Mouse (Mus musculus) gonadal fat pad, adult 2 months (tissue): ENCODE measurements around the gene Eif3d. TPM values are rescaled to one million over a fixed set of nuclear protein-coding genes. Genes with fewer than 3 reads are reported as not detected.

Experiments
- DNase-seq: peaks from one replicate; pipeline ENCODE4 v3.0.0-alpha.2; 2012; ENCODE audit warnings: low read depth
- polyA plus RNA-seq: library from polyadenylated mRNA; depleted of rRNA; stranded (reverse); fragments of >200 nt; gene quantifications from 2 replicates; pipeline ENCODE4 v1.2.3, GENCODE M21; 2012; rRNA removed

Eif3d gene
- polyA plus RNA-seq, 1 experiment, result 127 TPM

GRCm38 (mm10) chr15:77920511-77921462 lies 49.8 kb downstream of the Eif3d start:
- no peak for DNase-seq

- no peak for DNase-seq
Measured at GRCm38 (mm10) chr15:77919441-77919840, 51.2 kb downstream of the Eif3d start.

GRCm38 (mm10) chr15:77916851-77917544 lies 53.6 kb downstream of the Eif3d start:
- no peak for DNase-seq

- DNase-seq, result no peak
Measured at GRCm38 (mm10) chr15:77915287-77915686, 55.3 kb downstream of the Eif3d start.

- no peak for DNase-seq
Measured at GRCm38 (mm10) chr15:77914507-77914906, 56.1 kb downstream of the Eif3d start.

- no peak for DNase-seq
Measured at GRCm38 (mm10) chr15:77913054-77913453, 57.6 kb downstream of the Eif3d start.

GRCm38 (mm10) chr15:77912585-77912984 lies 58.0 kb downstream of the Eif3d start:
- DNase-seq, result no peak

GRCm38 (mm10) chr15:77912048-77912447 lies 58.6 kb downstream of the Eif3d start:
- no peak for DNase-seq

- no peak for DNase-seq
Measured at GRCm38 (mm10) chr15:77911065-77911464, 59.5 kb downstream of the Eif3d start.

Other genes starting within 250 kb of the Eif3d start
- 3.7 and 4.1 TPM in 2 replicates for gene Apol9b, start 241.8 kb downstream of the Eif3d start, polyA plus RNA-seq
- 0.07 TPM in 1 of 2 replicates, not detected in the other for gene Apol8, start 213.8 kb downstream of the Eif3d start, polyA plus RNA-seq
- gene Myh9, start 128.6 kb downstream of the Eif3d start, polyA plus RNA-seq, result 68.6 and 83.3 TPM in 2 replicates
- 184 and 208 TPM in 2 replicates for gene Txn2, start 41.8 kb downstream of the Eif3d start, polyA plus RNA-seq
- gene Foxred2, start 14.1 kb downstream of the Eif3d start, polyA plus RNA-seq, result 38.5 and 50.1 TPM in 2 replicates
- not detected in 2 replicates for gene Cacng2, start 149.2 kb upstream of the Eif3d start, polyA plus RNA-seq
- 36.6 and 40.8 TPM in 2 replicates for gene Ift27, start 203.3 kb upstream of the Eif3d start, polyA plus RNA-seq
- gene Pvalb, start 235.6 kb upstream of the Eif3d start, polyA plus RNA-seq, result 1.4 TPM in 1 of 2 replicates, not detected in the other